Mouse (Mus musculus): ENCODE results near the gene Myoz2. TPM values are rescaled to one million over a fixed set of nuclear protein-coding genes. Genes with fewer than 3 reads are reported as not detected.

Myoz2 gene
- polyA plus RNA-seq (2015; fragmentation: Nextera tagmentation; extraction: Ambion mirVana) = not detected in 2 replicates

DNA sequence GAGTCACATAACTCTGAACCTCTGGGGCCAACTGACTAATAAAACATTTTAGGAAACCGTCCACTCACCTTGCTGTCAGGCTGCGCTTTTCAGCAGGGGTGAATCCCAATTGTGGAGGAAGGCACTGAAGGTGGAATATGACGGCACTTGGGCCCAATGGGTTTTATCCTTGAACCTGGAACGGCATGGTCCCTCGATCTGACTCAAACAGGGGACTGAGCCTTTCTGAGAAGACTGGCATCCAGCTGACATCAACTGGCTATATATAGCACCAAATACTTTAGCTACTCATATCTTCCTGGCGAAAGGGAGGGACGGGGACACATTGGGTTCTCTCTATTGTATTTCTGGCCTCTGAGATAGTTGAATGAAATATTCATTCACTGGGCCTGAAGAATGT is at the start of gene Myoz2:
TSS of gene Myoz2 (minus strand) at position 264 of the 400 bp plus-strand sequence.

DNA sequence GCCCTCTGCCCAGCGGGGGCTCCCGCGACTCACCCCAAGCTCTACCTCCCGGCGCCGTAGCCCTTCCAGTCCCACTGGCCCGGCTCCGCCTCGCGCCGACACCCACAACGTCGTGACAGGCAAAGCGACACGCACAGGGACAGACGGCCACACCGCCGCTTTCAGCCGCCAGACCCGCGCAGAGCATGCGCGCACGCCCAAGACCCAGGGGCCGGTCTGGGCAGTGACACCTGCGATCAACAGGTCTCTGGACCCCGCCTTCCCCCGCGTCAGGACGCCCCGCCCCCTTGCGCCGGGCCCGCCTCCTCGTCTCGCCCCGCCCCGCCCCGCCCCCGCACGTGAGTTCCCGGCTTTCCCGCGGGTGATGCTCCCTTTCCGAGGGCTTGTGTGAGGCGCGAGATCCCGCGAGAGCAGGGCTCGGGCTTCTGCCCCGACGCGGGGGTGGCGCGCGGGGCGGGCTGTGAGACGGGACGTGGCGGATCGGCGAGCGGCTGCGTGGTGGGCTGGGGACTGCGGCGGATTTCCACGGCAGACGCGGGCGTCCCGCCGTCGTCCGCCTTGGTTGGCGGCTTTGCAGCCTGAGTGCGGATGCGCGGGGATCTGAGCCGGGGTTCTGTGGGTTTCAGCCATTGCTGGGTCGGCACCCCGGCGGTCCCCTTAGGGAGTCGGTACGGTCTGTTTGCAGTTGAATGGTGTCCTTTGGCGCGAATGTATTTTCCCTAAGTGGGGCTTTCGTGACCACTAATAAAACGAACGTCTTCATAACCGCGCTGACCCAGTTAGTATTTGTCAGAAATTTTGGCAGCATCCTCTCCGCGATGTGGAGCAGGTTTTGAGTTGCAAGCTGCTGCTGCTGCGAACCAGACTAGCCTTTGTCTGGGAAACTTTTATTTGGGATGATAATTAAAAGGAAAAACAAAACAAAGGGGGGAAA is 50.3 kb downstream of the Myoz2 start, which contains the start of gene Usp53:
TSS of gene Usp53 (minus strand) at position 262 of the 934 bp plus-strand sequence.

Other genes starting within 250 kb of the Myoz2 start
- 0.17 TPM in 1 of 2 replicates, not detected in the other for gene Fabp2, start 139.9 kb downstream of the Myoz2 start, polyA plus RNA-seq (2015; fragmentation: Nextera tagmentation; extraction: Ambion mirVana)
- not detected in 2 replicates for gene Gm10959, start 115.7 kb downstream of the Myoz2 start, polyA plus RNA-seq (2015; fragmentation: Nextera tagmentation; extraction: Ambion mirVana)
- 125 and 151 TPM in 2 replicates for gene 1810037I17Rik, start 110.8 kb downstream of the Myoz2 start, polyA plus RNA-seq (2015; fragmentation: Nextera tagmentation; extraction: Ambion mirVana)
- 3.5 and 4.9 TPM in 2 replicates for gene Usp53, start 50.5 kb downstream of the Myoz2 start, polyA plus RNA-seq (2015; fragmentation: Nextera tagmentation; extraction: Ambion mirVana)
- gene Synpo2, start 201.1 kb upstream of the Myoz2 start, polyA plus RNA-seq (2015; fragmentation: Nextera tagmentation; extraction: Ambion mirVana) = 5.6 and 7.3 TPM in 2 replicates
- gene Sec24d, start 232.4 kb upstream of the Myoz2 start, polyA plus RNA-seq (2015; fragmentation: Nextera tagmentation; extraction: Ambion mirVana) = 20.2 and 24.7 TPM in 2 replicates

All from spleen, postnatal 0 days (tissue).